Mouse (Mus musculus): Measurements from ENCODE around the gene Carmil2.

DNA sequence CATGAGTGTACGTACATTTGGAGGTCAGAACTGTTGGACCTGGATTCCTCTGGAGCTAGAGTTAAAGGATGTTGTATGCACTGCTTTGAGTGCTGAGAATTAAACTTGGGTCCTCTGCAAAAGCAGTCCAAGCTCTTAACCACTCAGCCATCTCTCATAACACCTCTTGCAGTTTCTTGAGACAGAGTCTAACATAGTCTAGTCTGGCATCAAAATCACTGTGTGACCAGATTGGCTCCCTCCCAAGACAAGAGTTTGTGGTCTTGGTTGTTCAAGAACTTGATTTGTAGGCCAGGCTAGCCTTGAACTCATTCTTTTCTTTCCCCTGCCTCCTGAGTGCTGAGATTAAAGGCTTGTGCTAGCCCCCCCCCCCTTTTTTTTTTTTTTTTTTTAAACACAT, 37.1 kb upstream of the Carmil2 start:
- no peak for TF ChIP-seq CTCF (IDR thresholded peaks at IDR 0.05; ENCODE audit: borderline replicate concordance, control insufficient read depth, extremely low read depth, insufficient read depth, low read length, poor library complexity)
- TF ChIP-seq POLR2A (IDR thresholded peaks at IDR 0.05; ENCODE audit: control insufficient read depth, extremely low read depth, insufficient read depth, low read length, poor library complexity): no peak
